Mouse (Mus musculus): ENCODE results near the gene Rapgef4. TPM values are rescaled to one million over a fixed set of nuclear protein-coding genes. Genes with fewer than 3 reads are reported as not detected.
A peak's percentile ranks its signal among the peaks of the same experiment; 100 is the strongest.

Gene Rapgef4
- total RNA-seq, 1 experiment: 3.4 TPM

- Histone ChIP-seq H3K9ac (ENCODE audit: insufficient read depth, low read depth, low read length, poor library complexity, severe bottlenecking) (no peak overlapping the region), H3K4me1 (ENCODE audit: control insufficient read depth in 2 of 2, insufficient read depth in 2 of 2, low read length in 2 of 2, poor library complexity in 1 of 2) (no peaks in the 10 kb centered on the region), H3K4me3 (ENCODE audit: insufficient read depth in 1 of 2, low read depth in 1 of 2, low read length in 2 of 2, poor library complexity in 1 of 2, severe bottlenecking in 1 of 2) (no peak overlapping the region), H3K9me3 (ENCODE audit: control insufficient read depth, insufficient read depth, low read depth, low read length) (no peaks in the 10 kb centered on the region), H3K27ac (ENCODE audit: insufficient read depth, low read depth, low read length, poor library complexity, severe bottlenecking) (no peak overlapping the region), H3K36me3 (ENCODE audit: control insufficient read depth, insufficient read depth, low read length, poor library complexity, severe bottlenecking) (peaks cover 2% of the 10 kb centered on the region; the same call in 1 of the 2 replicates)
- in situ Hi-C loops (cut with MboI; ENCODE audit: low sequenced_read_pairs in 2 of 2, unreplicated experiment in 2 of 2): no loop called here
- DNase-seq (ENCODE audit: low read depth, low spot score): no peak
- no peak for TF ChIP-seq ZC3H11A (IDR thresholded peaks at IDR 0.05; ENCODE audit: borderline replicate concordance, low read depth, low read length)
Measured at GRCm38 (mm10) chr2:72297716-72298082, 316.7 kb downstream of the Rapgef4 start.

DNA sequence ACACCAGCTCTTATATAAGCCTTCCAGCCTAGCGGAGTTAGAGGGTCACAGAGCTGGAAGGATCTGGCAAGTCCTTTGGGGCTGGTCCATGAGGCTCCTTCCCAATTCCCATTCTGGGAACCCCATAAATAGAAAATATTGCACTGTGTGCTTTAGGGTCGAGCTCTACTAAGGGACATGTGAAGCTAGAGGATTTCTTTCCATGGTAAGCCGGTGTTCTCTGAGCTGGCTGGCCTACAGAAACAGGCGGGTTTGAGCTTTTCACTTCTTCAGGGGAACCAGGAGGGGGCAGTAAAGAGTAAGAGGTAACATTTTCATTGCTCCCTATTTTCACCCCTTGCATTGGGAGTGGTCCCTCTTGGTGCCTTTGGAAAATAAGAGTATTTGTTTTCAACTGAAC, 317.4 kb downstream of the Rapgef4 start:
- H3K36me3 ChIP-seq (ENCODE audit: control insufficient read depth, insufficient read depth, low read length, poor library complexity, severe bottlenecking): peaks cover 2% of the 10 kb centered on the region; the same call in 1 of the 2 replicates
- TF ChIP-seq ZNF384 (IDR thresholded peaks at IDR 0.05; ENCODE audit: low read depth, low read length) (no peak), ZC3H11A (IDR thresholded peaks at IDR 0.05; ENCODE audit: borderline replicate concordance, low read depth, low read length) (no peak), HCFC1 (IDR thresholded peaks at IDR 0.05; ENCODE audit: borderline replicate concordance, insufficient read depth, low read length) (no peak), CHD2 (IDR thresholded peaks at IDR 0.05; ENCODE audit: low read depth, low read length) (no peak), MAFK (IDR thresholded peaks at IDR 0.05; ENCODE audit: insufficient read depth, low read depth, low read length) (no peak)
- no peaks in the 10 kb centered on the region for H3K4me1 ChIP-seq (ENCODE audit: control insufficient read depth in 2 of 2, insufficient read depth in 2 of 2, low read length in 2 of 2, poor library complexity in 1 of 2)
- no peak overlapping the region; the same call in 1 of the 2 replicates for H3K9ac ChIP-seq (ENCODE audit: insufficient read depth, low read depth, low read length, poor library complexity, severe bottlenecking)
- no peak overlapping the region for H3K4me3 ChIP-seq (ENCODE audit: insufficient read depth in 1 of 2, low read depth in 1 of 2, low read length in 2 of 2, poor library complexity in 1 of 2, severe bottlenecking in 1 of 2)
- no peak overlapping the region for H3K27ac ChIP-seq (ENCODE audit: insufficient read depth, low read depth, low read length, poor library complexity, severe bottlenecking)
- in situ Hi-C loops (cut with MboI; ENCODE audit: low sequenced_read_pairs in 2 of 2, unreplicated experiment in 2 of 2): no loop called here
- peak; percentile 43 for DNase-seq (ENCODE audit: low read depth, low spot score)
- no peaks in the 10 kb centered on the region for H3K9me3 ChIP-seq (ENCODE audit: control insufficient read depth, insufficient read depth, low read depth, low read length)

GRCm38 (mm10) chr2:72301194-72301916, 320.3 kb downstream of the Rapgef4 start:
- Histone ChIP-seq H3K4me1 (ENCODE audit: control insufficient read depth in 2 of 2, insufficient read depth in 2 of 2, low read length in 2 of 2, poor library complexity in 1 of 2) (no peaks in the 10 kb centered on the region), H3K27ac (ENCODE audit: insufficient read depth, low read depth, low read length, poor library complexity, severe bottlenecking) (no peak overlapping the region), H3K9ac (ENCODE audit: insufficient read depth, low read depth, low read length, poor library complexity, severe bottlenecking) (no peak overlapping the region), H3K36me3 (ENCODE audit: control insufficient read depth, insufficient read depth, low read length, poor library complexity, severe bottlenecking) (peaks cover 6% of the 10 kb centered on the region; the same call in 1 of the 2 replicates), H3K9me3 (ENCODE audit: control insufficient read depth, insufficient read depth, low read depth, low read length) (no peaks in the 10 kb centered on the region), H3K4me3 (ENCODE audit: insufficient read depth in 1 of 2, low read depth in 1 of 2, low read length in 2 of 2, poor library complexity in 1 of 2, severe bottlenecking in 1 of 2) (no peak overlapping the region)
- in situ Hi-C loops (cut with MboI; ENCODE audit: low sequenced_read_pairs in 2 of 2, unreplicated experiment in 2 of 2): no loop called here
- no peak for TF ChIP-seq ZC3H11A (IDR thresholded peaks at IDR 0.05; ENCODE audit: borderline replicate concordance, low read depth, low read length)
- TF ChIP-seq MAFK (IDR thresholded peaks at IDR 0.05; ENCODE audit: insufficient read depth, low read depth, low read length): no peak
- no peak for TF ChIP-seq ZNF384 (IDR thresholded peaks at IDR 0.05; ENCODE audit: low read depth, low read length)
- no peak for TF ChIP-seq HCFC1 (IDR thresholded peaks at IDR 0.05; ENCODE audit: borderline replicate concordance, insufficient read depth, low read length)
- TF ChIP-seq CHD2 (IDR thresholded peaks at IDR 0.05; ENCODE audit: low read depth, low read length): no peak
- no peak for DNase-seq (ENCODE audit: low read depth, low spot score)

- Histone ChIP-seq H3K36me3 (ENCODE audit: control insufficient read depth, insufficient read depth, low read length, poor library complexity, severe bottlenecking) (peaks cover 5% of the 10 kb centered on the region; the same call in 1 of the 2 replicates), H3K9ac (ENCODE audit: insufficient read depth, low read depth, low read length, poor library complexity, severe bottlenecking) (no peak overlapping the region), H3K27ac (ENCODE audit: insufficient read depth, low read depth, low read length, poor library complexity, severe bottlenecking) (no peak overlapping the region), H3K4me3 (ENCODE audit: insufficient read depth in 1 of 2, low read depth in 1 of 2, low read length in 2 of 2, poor library complexity in 1 of 2, severe bottlenecking in 1 of 2) (no peak overlapping the region), H3K4me1 (ENCODE audit: control insufficient read depth in 2 of 2, insufficient read depth in 2 of 2, low read length in 2 of 2, poor library complexity in 1 of 2) (no peaks in the 10 kb centered on the region), H3K9me3 (ENCODE audit: control insufficient read depth, insufficient read depth, low read depth, low read length) (no peaks in the 10 kb centered on the region)
- DNase-seq (ENCODE audit: low read depth, low spot score): no peak
- TF ChIP-seq ZNF384 (IDR thresholded peaks at IDR 0.05; ENCODE audit: low read depth, low read length) (no peak), ZC3H11A (IDR thresholded peaks at IDR 0.05; ENCODE audit: borderline replicate concordance, low read depth, low read length) (no peak), CHD2 (IDR thresholded peaks at IDR 0.05; ENCODE audit: low read depth, low read length) (no peak), HCFC1 (IDR thresholded peaks at IDR 0.05; ENCODE audit: borderline replicate concordance, insufficient read depth, low read length) (no peak), MAFK (IDR thresholded peaks at IDR 0.05; ENCODE audit: insufficient read depth, low read depth, low read length) (no peak)
- in situ Hi-C loops (cut with MboI; ENCODE audit: low sequenced_read_pairs in 2 of 2, unreplicated experiment in 2 of 2): no loop called here
Measured at GRCm38 (mm10) chr2:72305738-72306137, 324.7 kb downstream of the Rapgef4 start.

Other genes with a start within 250 kb of the Rapgef4 start
- 169 and 217 TPM in 2 replicates for gene Itga6, start 235.6 kb upstream of the Rapgef4 start, total RNA-seq (2012; rRNA removed)
- 54.9 and 97.8 TPM in 2 replicates for gene Pdk1, start 108.0 kb upstream of the Rapgef4 start, total RNA-seq (2012; rRNA removed)

Measured in ES-E14 (cell line).